17 mouse cellular contexts compared by ENCODE assay signal in the genomic region with DNA sequence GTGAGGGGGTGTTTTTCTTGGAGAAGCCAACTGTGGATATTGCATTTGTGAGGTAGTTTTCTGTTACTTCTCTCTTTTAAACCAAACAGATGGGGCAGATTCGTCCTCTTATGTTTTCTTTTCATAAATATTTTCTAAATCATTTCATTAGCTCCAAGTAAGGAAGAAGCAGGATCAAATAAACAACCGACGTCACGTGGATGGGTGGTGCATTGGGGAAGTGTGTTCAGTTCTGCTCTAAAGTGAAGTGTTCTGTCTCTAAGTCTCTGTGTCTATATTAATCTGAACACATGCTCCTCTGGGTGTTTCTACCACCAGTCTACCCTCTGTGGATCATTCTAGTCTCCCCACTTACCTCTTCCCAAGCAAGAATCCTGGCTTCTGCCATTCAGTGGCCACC.
"Had no signal": no experiment of that assay in that cellular context is flagged by ENCODE, and none has a peak within 500 bp of the region (broad histone marks: within the 10 kb centered on the region; RNA-seq: fewer than 3 reads in every experiment).

No protein-coding gene starts in this region.

- DNase-seq: lung, adult 18-20 months; lung, embryonic 14.5 days; lung, postnatal 10 days; lung, postnatal 4 days; midbrain, embryonic 14.5 days; retina, postnatal 1 day; right cerebral cortex, postnatal 14 days; spleen, adult 18-20 months; thymus, adult 18-20 months; thymus, postnatal 14 days; thymus, postnatal 36 days had no signal

- H3K27ac ChIP-seq: midbrain, embryonic 10.5 days; midbrain, embryonic 12.5 days; neural tube, embryonic 13.5 days; neural tube, embryonic 15.5 days had no signal

- ATAC-seq: midbrain, embryonic 16.5 days had no signal

- H3K4me3 ChIP-seq: midbrain, embryonic 10.5 days; midbrain, embryonic 12.5 days; myocyte; neural tube, embryonic 13.5 days; neural tube, embryonic 15.5 days had no signal
